Comparison of ENCODE assay signal across 8 mouse cellular contexts in genomic region chr14:54479451-54479920, GRCm38 (mm10). TPM values are rescaled to one million over a fixed set of nuclear protein-coding genes. Genes with fewer than 3 reads are reported as not detected.
A peak's percentile ranks its signal among the peaks of the same experiment; 100 is the strongest.
DNase-seq lines count a peak whose midpoint lies in the region; ATAC-seq and TF ChIP-seq lines count a peak whose summit lies in the region.

No protein-coding gene starts in this region.

- H3K9me3 ChIP-seq in ES-E14 (ENCODE audit: control insufficient read depth, insufficient read depth, low read depth, low read length), result no peaks in the 10 kb centered on the region
- H3K9me3 ChIP-seq in forebrain, embryonic 12.5 days, result no peaks in the 10 kb centered on the region

- peak; percentile 72 for DNase-seq in CD4-positive helper T cell, adult 2 months (ENCODE audit: low read depth, low spot score)
- no peak for DNase-seq in ES-E14 (ENCODE audit: low read depth, low spot score)
- peak; percentile 64 for DNase-seq in kidney, adult 2 months
- DNase-seq in lung, postnatal 36 days, result peak; percentile 54
- DNase-seq in splenic B cell, adult 2 months (ENCODE audit: low read depth, low spot score), result peak; percentile 69
- no peak for DNase-seq in left cerebral cortex, adult 18-20 months (ENCODE audit: low spot score in 2 of 2)
- no peak for DNase-seq in frontal cortex, postnatal 25 days (ENCODE audit: low spot score in 2 of 2)

- no peak for TF ChIP-seq POLR2A in kidney, adult 2 months (IDR thresholded peaks at IDR 0.05; ENCODE audit: low read depth, low read length)

- H3K27me3 ChIP-seq in forebrain, embryonic 12.5 days, result peaks cover 43% of the 10 kb centered on the region
- H3K27me3 ChIP-seq in kidney, adult 2 months (replicated peaks; ENCODE audit: control insufficient read depth, insufficient read depth, low read length), result no peaks in the 10 kb centered on the region
- no peaks in the 10 kb centered on the region for H3K27me3 ChIP-seq in splenic B cell, adult 2 months (ENCODE audit: control insufficient read depth, insufficient read depth, low read length, poor library complexity, severe bottlenecking)

- peak overlapping the region; percentile 58 for H3K4me2 ChIP-seq in forebrain, embryonic 12.5 days

- peaks cover 0 to 10% of the 10 kb centered on the region in 2 experiments; a peak in 1 of 4 replicates for H3K4me1 ChIP-seq in ES-E14 (ENCODE audit: control insufficient read depth in 2 of 2, insufficient read depth in 2 of 2, low read length in 2 of 2, poor library complexity in 1 of 2)
- H3K4me1 ChIP-seq in forebrain, embryonic 12.5 days, result peaks cover 31% of the 10 kb centered on the region
- 0 out of 2 replicates have a peak, but pooled peaks cover 2% of the 10 kb centered on the region for H3K4me1 ChIP-seq in kidney, adult 2 months (ENCODE audit: control insufficient read depth, insufficient read depth, low read length)

- no peaks in the 10 kb centered on the region for H3K36me3 ChIP-seq in ES-E14 (ENCODE audit: control insufficient read depth, insufficient read depth, low read length, poor library complexity, severe bottlenecking)
- no peaks in the 10 kb centered on the region for H3K36me3 ChIP-seq in forebrain, embryonic 12.5 days (replicated peaks)
- no peaks in the 10 kb centered on the region for H3K36me3 ChIP-seq in kidney, adult 2 months (ENCODE audit: control insufficient read depth, insufficient read depth, low read length)
- no peaks in the 10 kb centered on the region for H3K36me3 ChIP-seq in splenic B cell, adult 2 months (ENCODE audit: control insufficient read depth, insufficient read depth, low read length, poor library complexity, severe bottlenecking)

- H3K4me3 ChIP-seq in ES-E14 (ENCODE audit: insufficient read depth in 1 of 2, low read depth in 1 of 2, low read length in 2 of 2, poor library complexity in 1 of 2, severe bottlenecking in 1 of 2), result peak overlapping the region; percentile 27 to 53
- peak overlapping the region; percentile 32 for H3K4me3 ChIP-seq in forebrain, embryonic 12.5 days (replicated peaks)
- peak overlapping the region; percentile 64 for H3K4me3 ChIP-seq in kidney, adult 2 months (ENCODE audit: insufficient read depth, low read depth, low read length)

- TF ChIP-seq CTCF in kidney, adult 2 months (conservative IDR thresholded peaks at IDR 0.05; ENCODE audit: insufficient read depth, insufficient read length, low read depth, low read length), result no peak

- 2% methylated on average over 40 of the region's 40 CpGs for WGBS in forebrain, embryonic 12.5 days
- 4% methylated on average over 40 of the region's 40 CpGs for WGBS in kidney, adult 2 months

- H3K27ac ChIP-seq in ES-E14 (ENCODE audit: insufficient read depth, low read depth, low read length, poor library complexity, severe bottlenecking), result no peak overlapping the region
- H3K27ac ChIP-seq in forebrain, embryonic 12.5 days, result no peak overlapping the region
- H3K27ac ChIP-seq in kidney, adult 2 months (ENCODE audit: insufficient read depth, low read depth, low read length), result no peak overlapping the region

- no peak for ATAC-seq in forebrain, embryonic 12.5 days (ENCODE audit: low FRiP score)

- in situ Hi-C loops in ES-E14 (cut with MboI; ENCODE audit: low sequenced_read_pairs in 2 of 2, unreplicated experiment in 2 of 2), result loop anchor here (25.0 kb wide), 2 partner anchors 92 to 417 kb away; no protein-coding TSS in a partner anchor

- peak overlapping the region; percentile 51 for H3K9ac ChIP-seq in ES-E14 (ENCODE audit: insufficient read depth, low read depth, low read length, poor library complexity, severe bottlenecking)
- 0 out of 2 replicates have a peak overlapping the region, but pooled peaks have one; percentile 8 for H3K9ac ChIP-seq in forebrain, embryonic 12.5 days

TF ChIP-seq in ES-E14, 5 proteins besides CTCF, POLR2A, EP300 and RAD21:
- TF ChIP-seq ZNF384 (IDR thresholded peaks at IDR 0.05; ENCODE audit: low read depth, low read length) (no peak), ZC3H11A (IDR thresholded peaks at IDR 0.05; ENCODE audit: borderline replicate concordance, low read depth, low read length) (no peak), CHD2 (IDR thresholded peaks at IDR 0.05; ENCODE audit: low read depth, low read length) (no peak)
TF ChIP-seq in ES-E14: peak in this region for 0.

RNA-seq across cellular contexts. Expression of gene Rem2, which starts 3.6 kb away (rescaled TPM):
- total RNA-seq in ES-E14 (2012; rRNA removed), result 0.85 and 1.4 TPM in 2 replicates
- 26.1 and 29.9 TPM in 2 replicates for polyA plus RNA-seq in forebrain, embryonic 12.5 days (2016; fragmentation: Nextera tagmentation; extraction: Ambion mirVana)
- 0.23 and 0.30 TPM in 2 replicates for polyA plus RNA-seq in kidney, adult 2 months (2012; rRNA removed)
- total RNA-seq in left cerebral cortex, adult 18-20 months (2021), result 1 to 10 TPM; 4.2 to 7.5 TPM

RNA-seq across cellular contexts. Expression of gene Lrp10, which starts 15.5 kb away (rescaled TPM):
- total RNA-seq in ES-E14 (2012; rRNA removed), result 20.8 and 48.1 TPM in 2 replicates
- 26.2 and 29.8 TPM in 2 replicates for polyA plus RNA-seq in forebrain, embryonic 12.5 days (2016; fragmentation: Nextera tagmentation; extraction: Ambion mirVana)
- polyA plus RNA-seq in kidney, adult 2 months (2012; rRNA removed), result 168 and 211 TPM in 2 replicates
- 10 to 100 TPM; 21.1 to 22.2 TPM for total RNA-seq in left cerebral cortex, adult 18-20 months (2021)

RNA-seq across cellular contexts. Expression of gene Prmt5, which starts 37.8 kb away (rescaled TPM):
- total RNA-seq in ES-E14 (2012; rRNA removed), result 71.4 and 96.2 TPM in 2 replicates
- 122 and 125 TPM in 2 replicates for polyA plus RNA-seq in forebrain, embryonic 12.5 days (2016; fragmentation: Nextera tagmentation; extraction: Ambion mirVana)
- 30.9 and 33.0 TPM in 2 replicates for polyA plus RNA-seq in kidney, adult 2 months (2012; rRNA removed)
- 10 to 100 TPM; 48.8 to 49.7 TPM for total RNA-seq in left cerebral cortex, adult 18-20 months (2021)

RNA-seq across cellular contexts. Expression of gene Mmp14, which starts 48.1 kb away (rescaled TPM):
- total RNA-seq in ES-E14 (2012; rRNA removed), result 29.8 and 67.3 TPM in 2 replicates
- polyA plus RNA-seq in forebrain, embryonic 12.5 days (2016; fragmentation: Nextera tagmentation; extraction: Ambion mirVana), result 76.0 and 79.2 TPM in 2 replicates
- polyA plus RNA-seq in kidney, adult 2 months (2012; rRNA removed), result 37.2 and 42.1 TPM in 2 replicates
- 10 to 100 TPM; 12.0 to 12.6 TPM for total RNA-seq in left cerebral cortex, adult 18-20 months (2021)

RNA-seq across cellular contexts. Expression of gene Mrpl52, which starts 52.8 kb away (rescaled TPM):
- total RNA-seq in ES-E14 (2012; rRNA removed), result 137 and 272 TPM in 2 replicates
- polyA plus RNA-seq in forebrain, embryonic 12.5 days (2016; fragmentation: Nextera tagmentation; extraction: Ambion mirVana), result 274 and 307 TPM in 2 replicates
- 366 and 425 TPM in 2 replicates for polyA plus RNA-seq in kidney, adult 2 months (2012; rRNA removed)
- 10 to 100 TPM; 89.2 to 93.8 TPM for total RNA-seq in left cerebral cortex, adult 18-20 months (2021)

Comparison
In these comparisons a context has a peak if more than half of its experiments do, and no peak if none do; other contexts are left out.
1. DNase-seq: peak in CD4-positive helper T cell, adult 2 months (single experiment), kidney, adult 2 months (single experiment), lung, postnatal 36 days (single experiment) and splenic B cell, adult 2 months (single experiment); none in ES-E14 (single experiment), left cerebral cortex, adult 18-20 months (0 of 2) and frontal cortex, postnatal 25 days (0 of 2).
2. Peak in every context shown above with its lines, with median percentiles within 50 percentile points of each other: H3K4me3 ChIP-seq.